Mouse (Mus musculus) large intestine, adult 2 months (tissue): ENCODE data around the gene Vangl1. TPM values are rescaled to one million over a fixed set of nuclear protein-coding genes. Genes with fewer than 3 reads are reported as not detected.

Experiments used
- DNase-seq: peaks from one replicate; pipeline ENCODE4 v3.0.0-alpha.2; 2012; ENCODE audit warnings: low read depth, low spot score
- WGBS: fragments of 180-500 bp; shearing (Covaris S2); methylation state at CpG from one replicate; pipeline ENCODE4 v1.1.7; 2018; 5-methylcytosine and 5-hydroxymethylcytosine counted together
- polyA plus RNA-seq: library from polyadenylated mRNA; depleted of rRNA; stranded (reverse); fragments of >200 nt; gene quantifications from 2 replicates; pipeline ENCODE4 v1.2.3, GENCODE M21; 2012; rRNA removed

Gene Vangl1
- polyA plus RNA-seq, 1 experiment, result 6.5 TPM

- DNase-seq, result no peak
Measured at GRCm38 (mm10) chr3:102120947-102121346, 83.5 kb downstream of the Vangl1 start.

GRCm38 (mm10) chr3:102111979-102112599 is 92.4 kb downstream of the Vangl1 start:
- no peak for DNase-seq
- 74% methylated on average over 7 of the region's 7 CpGs for WGBS

- DNase-seq, result no peak
- 71% methylated on average over 3 of the region's 3 CpGs for WGBS
Measured at GRCm38 (mm10) chr3:102108201-102108600, 96.3 kb downstream of the Vangl1 start.

GRCm38 (mm10) chr3:102103811-102104565 is 100.5 kb downstream of the Vangl1 start:
- DNase-seq, result no peak
- WGBS, result 46% methylated on average over 9 of the region's 9 CpGs

Other genes starting within 250 kb of the Vangl1 start
- 0.04 and 0.05 TPM in 2 replicates for gene Nhlh2, start 194.6 kb downstream of the Vangl1 start, polyA plus RNA-seq
- gene Casq2, start 118.3 kb downstream of the Vangl1 start, polyA plus RNA-seq, result 5.2 and 6.3 TPM in 2 replicates